Mouse (Mus musculus) liver, embryonic 13.5 days (tissue): Measurements from ENCODE around the gene Ppm1b. TPM values are rescaled to one million over a fixed set of nuclear protein-coding genes. Genes with fewer than 3 reads are reported as not detected.

ENCODE experiments used
- ATAC-seq: fragments of 200-750 bp; cut with Nextera tagmentation; 2 replicates; pipeline ENCODE4 v1.8.0; 2017; ENCODE audit warnings: low read depth, mild to moderate bottlenecking, moderate number of reproducible peaks, moderate library complexity
- DNase-seq: peaks from one replicate; pipeline ENCODE4 v3.0.0; 2022
- H3K27ac ChIP-seq: fragments of 300-500 bp; sonication (generic); 2 replicates; pipeline ENCODE4 v1.5.1; 2015; ENCODE audit warnings: moderate library complexity, mild to moderate bottlenecking, inconsistent platforms
- H3K27me3 ChIP-seq: fragments of 300-500 bp; sonication (generic); 2 replicates; pipeline ENCODE4 v1.6.1; 2015; ENCODE audit warnings: mild to moderate bottlenecking, inconsistent platforms
- H3K36me3 ChIP-seq: fragments of 300-500 bp; sonication (generic); 2 replicates; pipeline ENCODE4 v1.6.1; 2015; ENCODE audit warnings: mild to moderate bottlenecking, inconsistent platforms
- H3K4me1 ChIP-seq: fragments of 300-500 bp; sonication (generic); replicated peaks from 2 replicates; pipeline ENCODE4 v1.6.1; 2015; ENCODE audit warnings: inconsistent platforms
- H3K4me2 ChIP-seq: fragments of 300-500 bp; sonication (generic); 2 replicates; pipeline ENCODE4 v1.6.1; 2015; ENCODE audit warnings: inconsistent platforms, mild to moderate bottlenecking, moderate library complexity
- H3K4me3 ChIP-seq: fragments of 300-500 bp; sonication (generic); replicated peaks from 2 replicates; pipeline ENCODE4 v1.5.1; 2015; ENCODE audit warnings: mild to moderate bottlenecking, inconsistent platforms
- H3K9ac ChIP-seq: fragments of 300-500 bp; sonication (generic); 2 replicates; pipeline ENCODE4 v1.6.1; 2015; ENCODE audit warnings: mild to moderate bottlenecking, inconsistent platforms
- H3K9me3 ChIP-seq: fragments of 300-500 bp; sonication (generic); replicated peaks from 2 replicates; pipeline ENCODE4 v1.6.1; 2016; ENCODE audit warnings: inconsistent platforms
- WGBS: fragments of 180-500 bp; shearing (Covaris S2); methylation state at CpG from one replicate; pipeline ENCODE4 v1.1.7; 2015; ENCODE audit not compliant: insufficient replicate concordance; 5-methylcytosine and 5-hydroxymethylcytosine counted together
- polyA plus RNA-seq: library from polyadenylated mRNA; unstranded; fragments of >200 nt; fragmentation: Nextera tagmentation; extraction: Ambion mirVana; gene quantifications from 2 replicates; pipeline ENCODE4 v1.2.1, GENCODE M21; 2015

The Ppm1b gene
- polyA plus RNA-seq, 1 experiment from 2014 or later, result 47.2 TPM

- H3K9ac ChIP-seq, result no peak overlapping the region
- H3K36me3 ChIP-seq, result no peaks in the 10 kb centered on the region
- no peak overlapping the region for H3K4me2 ChIP-seq
- no peaks in the 10 kb centered on the region for H3K9me3 ChIP-seq
- H3K27me3 ChIP-seq, result no peaks in the 10 kb centered on the region
- ATAC-seq (no peak), DNase-seq (no peak)
- H3K27ac ChIP-seq, result no peak overlapping the region
- H3K4me3 ChIP-seq, result no peak overlapping the region
- 77% methylated on average over 4 of the region's 4 CpGs for WGBS
- H3K4me1 ChIP-seq, result peaks cover 10% of the 10 kb centered on the region; the same call in 1 of the 2 replicates
These were observed 81.8 kb downstream of the Ppm1b start for GRCm38 (mm10) chr17:85038311-85038710.

GRCm38 (mm10) chr17:85038761-85039160 lies 82.2 kb downstream of the Ppm1b start:
- peaks cover 10% of the 10 kb centered on the region; the same call in 1 of the 2 replicates for H3K4me1 ChIP-seq
- no peak overlapping the region for H3K9ac ChIP-seq
- no peaks in the 10 kb centered on the region for H3K36me3 ChIP-seq
- no peak overlapping the region for H3K27ac ChIP-seq
- no peaks in the 10 kb centered on the region for H3K27me3 ChIP-seq
- DNase-seq (no peak), ATAC-seq (no peak)
- H3K4me2 ChIP-seq, result no peak overlapping the region
- H3K4me3 ChIP-seq, result no peak overlapping the region
- no peaks in the 10 kb centered on the region for H3K9me3 ChIP-seq
- WGBS, result 75% methylated on average over 5 of the region's 5 CpGs

- WGBS, result 54% methylated on average over 7 of the region's 7 CpGs
- DNase-seq (no peak), ATAC-seq (peak; percentile 37; the same call in 1 of the 2 replicates)
- Histone ChIP-seq H3K9me3 (no peaks in the 10 kb centered on the region), H3K36me3 (no peaks in the 10 kb centered on the region), H3K9ac (no peak overlapping the region), H3K27ac (peak overlapping the region; percentile 64), H3K4me3 (no peak overlapping the region), H3K4me1 (peaks cover 10% of the 10 kb centered on the region; the same call in 1 of the 2 replicates), H3K4me2 (no peak overlapping the region), H3K27me3 (no peaks in the 10 kb centered on the region)
These were observed 84.4 kb downstream of the Ppm1b start for GRCm38 (mm10) chr17:85040913-85041312.

GRCm38 (mm10) chr17:85042419-85042818 lies 85.9 kb downstream of the Ppm1b start:
- WGBS, result 67% methylated on average over 6 of the region's 6 CpGs
- peaks cover 10% of the 10 kb centered on the region; the same call in 1 of the 2 replicates for H3K4me1 ChIP-seq
- ATAC-seq, result no peak
- no peak overlapping the region for H3K27ac ChIP-seq
- no peak overlapping the region for H3K9ac ChIP-seq
- H3K4me2 ChIP-seq, result no peak overlapping the region
- H3K27me3 ChIP-seq, result no peaks in the 10 kb centered on the region
- no peak for DNase-seq
- no peaks in the 10 kb centered on the region for H3K9me3 ChIP-seq
- H3K4me3 ChIP-seq, result no peak overlapping the region
- no peaks in the 10 kb centered on the region for H3K36me3 ChIP-seq

- 52% methylated on average over 6 of the region's 6 CpGs for WGBS
- DNase-seq (no peak), ATAC-seq (no peak)
- Histone ChIP-seq H3K4me3 (no peak overlapping the region), H3K27ac (0 out of 2 replicates have a peak overlapping the region, but pooled peaks have one; percentile 29), H3K4me1 (peaks cover 10% of the 10 kb centered on the region; the same call in 1 of the 2 replicates), H3K36me3 (no peaks in the 10 kb centered on the region), H3K9me3 (no peaks in the 10 kb centered on the region), H3K9ac (no peak overlapping the region), H3K27me3 (no peaks in the 10 kb centered on the region), H3K4me2 (no peak overlapping the region)
These were observed 86.9 kb downstream of the Ppm1b start for GRCm38 (mm10) chr17:85043404-85043816.

GRCm38 (mm10) chr17:85044466-85044865 lies 87.9 kb downstream of the Ppm1b start:
- Histone ChIP-seq H3K9ac (no peak overlapping the region), H3K27me3 (no peaks in the 10 kb centered on the region), H3K36me3 (no peaks in the 10 kb centered on the region), H3K4me1 (peaks cover 10% of the 10 kb centered on the region; the same call in 1 of the 2 replicates), H3K9me3 (no peaks in the 10 kb centered on the region), H3K4me2 (no peak overlapping the region), H3K27ac (no peak overlapping the region), H3K4me3 (no peak overlapping the region)
- ATAC-seq (no peak), DNase-seq (no peak)
- WGBS, result 72% methylated on average over 5 of the region's 5 CpGs

GRCm38 (mm10) chr17:85045160-85045559 lies 88.6 kb downstream of the Ppm1b start:
- 74% methylated on average over 12 of the region's 12 CpGs for WGBS
- H3K4me2 ChIP-seq, result no peak overlapping the region
- no peak overlapping the region for H3K4me3 ChIP-seq
- H3K36me3 ChIP-seq, result no peaks in the 10 kb centered on the region
- H3K9ac ChIP-seq, result no peak overlapping the region
- no peak for DNase-seq
- H3K4me1 ChIP-seq, result peaks cover 10% of the 10 kb centered on the region; the same call in 1 of the 2 replicates
- H3K9me3 ChIP-seq, result no peaks in the 10 kb centered on the region
- ATAC-seq, result no peak
- H3K27ac ChIP-seq, result no peak overlapping the region
- H3K27me3 ChIP-seq, result no peaks in the 10 kb centered on the region

- Histone ChIP-seq H3K9ac (no peak overlapping the region), H3K9me3 (no peaks in the 10 kb centered on the region), H3K4me1 (no peaks in the 10 kb centered on the region; the same call in 1 of the 2 replicates), H3K36me3 (no peaks in the 10 kb centered on the region), H3K27me3 (no peaks in the 10 kb centered on the region), H3K4me3 (no peak overlapping the region), H3K27ac (no peak overlapping the region), H3K4me2 (no peak overlapping the region)
- ATAC-seq, result no peak
- WGBS, result 74% methylated on average over 5 of the region's 5 CpGs
- DNase-seq, result no peak
These were observed 91.8 kb downstream of the Ppm1b start for GRCm38 (mm10) chr17:85048379-85048778.

- H3K36me3 ChIP-seq, result no peaks in the 10 kb centered on the region
- no peaks in the 10 kb centered on the region for H3K27me3 ChIP-seq
- H3K4me3 ChIP-seq, result no peak overlapping the region
- no peaks in the 10 kb centered on the region for H3K4me1 ChIP-seq
- ATAC-seq, result no peak
- H3K9me3 ChIP-seq, result no peaks in the 10 kb centered on the region
- no peak overlapping the region for H3K4me2 ChIP-seq
- WGBS, result 72% methylated on average over 7 of the region's 7 CpGs
- no peak for DNase-seq
- no peak overlapping the region for H3K9ac ChIP-seq
- H3K27ac ChIP-seq, result no peak overlapping the region
These were observed 101.7 kb downstream of the Ppm1b start for GRCm38 (mm10) chr17:85058276-85058675.

GRCm38 (mm10) chr17:85059136-85059535 lies 102.6 kb downstream of the Ppm1b start:
- Histone ChIP-seq H3K4me3 (no peak overlapping the region), H3K36me3 (no peaks in the 10 kb centered on the region; the same call in 1 of the 2 replicates), H3K27ac (no peak overlapping the region), H3K9ac (no peak overlapping the region), H3K27me3 (no peaks in the 10 kb centered on the region), H3K4me2 (no peak overlapping the region), H3K4me1 (no peaks in the 10 kb centered on the region), H3K9me3 (no peaks in the 10 kb centered on the region)
- DNase-seq (no peak), ATAC-seq (no peak)
- WGBS, result 79% methylated on average over 6 of the region's 6 CpGs

- ATAC-seq (no peak), DNase-seq (peak; percentile 34)
- Histone ChIP-seq H3K27ac (no peak overlapping the region), H3K4me3 (no peak overlapping the region), H3K27me3 (no peaks in the 10 kb centered on the region), H3K4me1 (no peaks in the 10 kb centered on the region), H3K9ac (no peak overlapping the region), H3K36me3 (peaks cover 23% of the 10 kb centered on the region), H3K9me3 (no peaks in the 10 kb centered on the region), H3K4me2 (no peak overlapping the region)
- 44% methylated on average over 7 of the region's 7 CpGs for WGBS
These were observed 107.0 kb downstream of the Ppm1b start for GRCm38 (mm10) chr17:85063560-85063959.

- peaks cover 41% of the 10 kb centered on the region for H3K36me3 ChIP-seq
- no peak overlapping the region for H3K4me2 ChIP-seq
- H3K9ac ChIP-seq, result no peak overlapping the region
- H3K4me1 ChIP-seq, result no peaks in the 10 kb centered on the region
- no peak for ATAC-seq
- no peaks in the 10 kb centered on the region for H3K9me3 ChIP-seq
- H3K4me3 ChIP-seq, result no peak overlapping the region
- H3K27me3 ChIP-seq, result no peaks in the 10 kb centered on the region
- no peak for DNase-seq
- WGBS, result 81% methylated on average over 7 of the region's 7 CpGs
- H3K27ac ChIP-seq, result no peak overlapping the region
These were observed 110.8 kb downstream of the Ppm1b start for GRCm38 (mm10) chr17:85067331-85067730.
